Mouse (Mus musculus) MEL (cell line): ENCODE data around the gene Ces2f. TPM values are rescaled to one million over a fixed set of nuclear protein-coding genes. Genes with fewer than 3 reads are reported as not detected.
"Not testable (repeated sequence)": the region's sequence is repeated elsewhere in the genome, so short reads cannot be mapped to it uniquely, and the experiment has no call there.

Source experiments
- DNase-seq: peaks from one replicate; pipeline ENCODE4 v3.0.0; 2011; ENCODE audit warnings: low read depth, low spot score
- H3K27ac ChIP-seq: 2 replicates; pipeline ENCODE4 v1.5.1; 2012; ENCODE audit warnings: low read depth, mild to moderate bottlenecking, control low read depth, low read length, moderate library complexity; ENCODE audit not compliant: control insufficient read depth
- H3K27me3 ChIP-seq, 2 experiments: fragments of 150-350 bp in 1 of 2; sonication (generic) in 1 of 2; 2 replicates each; pipeline ENCODE4 v1.6.1; 2012; ENCODE audit warnings: low read length in 2 of 2, mild to moderate bottlenecking in 2 of 2, improper control_type of control experiment in 1 of 2, moderate library complexity in 1 of 2; ENCODE audit not compliant: insufficient read depth in 2 of 2, control insufficient read depth in 1 of 2
- H3K36me3 ChIP-seq, 2 experiments: 2 replicates each; pipeline ENCODE4 v1.6.1; 2012 to 2014; ENCODE audit warnings: low read length in 2 of 2, improper control_type of control experiment in 1 of 2, inconsistent platforms in 1 of 2, mild to moderate bottlenecking in 1 of 2; ENCODE audit not compliant: insufficient read depth in 2 of 2, control insufficient read depth in 1 of 2
- H3K4me1 ChIP-seq, 2 experiments: fragments of 150-350 bp in 1 of 2; sonication (generic) in 1 of 2; 2 replicates each; pipeline ENCODE4 v1.6.1; 2012; ENCODE audit warnings: low read length in 2 of 2, improper control_type of control experiment in 1 of 2, mild to moderate bottlenecking in 1 of 2; ENCODE audit not compliant: insufficient read depth in 2 of 2, control insufficient read depth in 1 of 2
- H3K4me3 ChIP-seq, 2 experiments: fragments of 150-350 bp in 1 of 2; sonication (generic) in 1 of 2; 2 replicates each; pipeline ENCODE4 v1.5.1; 2012; ENCODE audit warnings: low read depth in 2 of 2, low read length in 2 of 2, mild to moderate bottlenecking in 2 of 2, moderate library complexity in 2 of 2, control low read depth in 1 of 2, improper control_type of control experiment in 1 of 2; ENCODE audit not compliant: control insufficient read depth in 1 of 2, insufficient read depth in 1 of 2
- H3K79me2 ChIP-seq: 2 replicates; pipeline ENCODE4 v1.6.1; 2012; ENCODE audit warnings: mild to moderate bottlenecking, low read length, moderate library complexity; ENCODE audit not compliant: control insufficient read depth, poor library complexity, insufficient read depth
- H3K9ac ChIP-seq: 2 replicates; pipeline ENCODE4 v1.6.1; 2012; ENCODE audit warnings: low read depth, mild to moderate bottlenecking, control low read depth, low read length, moderate library complexity; ENCODE audit not compliant: control insufficient read depth, poor library complexity, severe bottlenecking
- H3K9me3 ChIP-seq: fragments of 150-350 bp; sonication (generic); replicated peaks from 2 replicates; pipeline ENCODE4 v1.6.1; 2012; ENCODE audit warnings: mild to moderate bottlenecking, low read length, improper control_type of control experiment, moderate library complexity; ENCODE audit not compliant: insufficient read depth
- CHD1 ChIP-seq: IDR thresholded peaks from 2 replicates; pipeline ENCODE4 v1.6.1; 2012; ENCODE audit warnings: low read depth, mild to moderate bottlenecking, inconsistent platforms, low read length, improper control_type of control experiment
- CTCF ChIP-seq, 3 experiments: IDR thresholded peaks in 2 of 3; conservative IDR thresholded peaks in 1 of 3; 2 replicates each; pipeline ENCODE4 v1.5.1; 2011 to 2012; ENCODE audit warnings: low read length in 3 of 3, low read depth in 2 of 3, mild to moderate bottlenecking in 2 of 3, improper control_type of control experiment in 1 of 3, inconsistent platforms in 1 of 3, mixed read lengths in 1 of 3, moderate library complexity in 1 of 3; ENCODE audit not compliant: control insufficient read depth in 1 of 3, insufficient read depth in 1 of 3, poor library complexity in 1 of 3, severe bottlenecking in 1 of 3
- EP300 ChIP-seq, 2 experiments: IDR thresholded peaks; 2 replicates each; pipeline ENCODE4 v1.6.1; 2011; ENCODE audit warnings: improper control_type of control experiment in 2 of 2, low read length in 2 of 2, low read depth in 1 of 2, mild to moderate bottlenecking in 1 of 2
- ETS1 ChIP-seq: IDR thresholded peaks from 2 replicates; pipeline ENCODE4 v1.6.1; 2012; ENCODE audit warnings: low read depth, mild to moderate bottlenecking, inconsistent platforms, low read length, improper control_type of control experiment, moderate library complexity
- GABPA ChIP-seq: IDR thresholded peaks from 2 replicates; pipeline ENCODE4 v1.6.1; 2012; ENCODE audit warnings: low read depth, mild to moderate bottlenecking, inconsistent platforms, low read length, improper control_type of control experiment, moderate library complexity
- MXI1 ChIP-seq: IDR thresholded peaks from 2 replicates; pipeline ENCODE4 v1.6.1; 2011; ENCODE audit warnings: mild to moderate bottlenecking, low read depth, low read length, improper control_type of control experiment
- MYC ChIP-seq: IDR thresholded peaks from 2 replicates; pipeline ENCODE4 v1.6.1; 2011; ENCODE audit warnings: low read depth, mild to moderate bottlenecking, low read length, improper control_type of control experiment, moderate library complexity
- NELFE ChIP-seq: IDR thresholded peaks from 2 replicates; pipeline ENCODE4 v1.6.1; 2011; ENCODE audit warnings: low read depth, low read length, improper control_type of control experiment
- POLR2A ChIP-seq, 2 experiments: IDR thresholded peaks; 2 replicates each; pipeline ENCODE4 v1.6.1; 2011 to 2012; ENCODE audit warnings: low read length in 2 of 2, mild to moderate bottlenecking in 2 of 2, control low read depth in 1 of 2, improper control_type of control experiment in 1 of 2, low read depth in 1 of 2, moderate library complexity in 1 of 2; ENCODE audit not compliant: control insufficient read depth in 1 of 2, insufficient read depth in 1 of 2, poor library complexity in 1 of 2
- RAD21 ChIP-seq: IDR thresholded peaks from 2 replicates; pipeline ENCODE4 v1.6.1; 2011; ENCODE audit warnings: mild to moderate bottlenecking, low read depth, low read length, improper control_type of control experiment
- ZKSCAN1 ChIP-seq: IDR thresholded peaks from 2 replicates; pipeline ENCODE4 v1.6.1; 2012; ENCODE audit warnings: low read depth, mild to moderate bottlenecking, inconsistent platforms, low read length, improper control_type of control experiment, moderate library complexity
- polyA plus RNA-seq, 2 experiments: library from polyadenylated mRNA; stranded (reverse) in 1 of 2; unstranded in 1 of 2; fragments of >175 nt in 1 of 2; fragments of >200 nt in 1 of 2; gene quantifications; 2 replicates each; pipeline versions ENCODE4 v1.2.1 to v1.2.4; 2012; ENCODE audit warnings: low replicate concordance in 2 of 2, low read depth in 1 of 2; ENCODE audit not compliant: insufficient read length in 2 of 2, insufficient read depth in 1 of 2, missing spikeins in 1 of 2
- total RNA-seq: library from RNA; depleted of rRNA; stranded (reverse); fragments of 300-350 nt; gene quantifications from 2 replicates; pipeline ENCODE4 v1.2.3, GENCODE M21; 2012

Gene Ces2f
- total and polyA plus RNA-seq, 3 experiments: not detected

GRCm38 (mm10) chr8:104907111-104907510 is 40.0 kb upstream of the Ces2f start:
- Histone ChIP-seq H3K4me3 (no peak overlapping the region), H3K27me3 (no peaks in the 10 kb centered on the region; a peak in 1 of 4 replicates), H3K36me3 (no peaks in the 10 kb centered on the region), H3K4me1 (no peaks in the 10 kb centered on the region), H3K9me3 (no peaks in the 10 kb centered on the region), H3K9ac (no peak overlapping the region), H3K79me2 (no peaks in the 10 kb centered on the region), H3K27ac (no peak overlapping the region)
- no peak for DNase-seq
- TF ChIP-seq RAD21 (no peak), ZKSCAN1 (no peak), POLR2A (IDR thresholded peaks at IDR 0.05; ENCODE audit: control insufficient read depth in 1 of 2, insufficient read depth in 1 of 2, low read depth in 1 of 2, low read length in 2 of 2, poor library complexity in 1 of 2) (no peak), CTCF (IDR thresholded peaks at IDR 0.05 in 2 of 3, conservative IDR thresholded peaks at IDR 0.05 in 1 of 3; ENCODE audit: control insufficient read depth in 1 of 3, insufficient read depth in 1 of 3, low read depth in 2 of 3, low read length in 3 of 3, poor library complexity in 1 of 3, severe bottlenecking in 1 of 3) (no peak), CHD1 (no peak), ETS1 (no peak), EP300 (IDR thresholded peaks at IDR 0.05; ENCODE audit: low read depth in 1 of 2, low read length in 2 of 2) (no peak), MYC (no peak), MXI1 (no peak), NELFE (no peak), GABPA (no peak)

GRCm38 (mm10) chr8:104909021-104909420 is 38.1 kb upstream of the Ces2f start:
- not testable (repeated sequence) for H3K36me3 ChIP-seq, H3K4me1 ChIP-seq, H3K4me3 ChIP-seq, H3K27ac ChIP-seq, H3K79me2 ChIP-seq, H3K9ac ChIP-seq, H3K27me3 ChIP-seq, H3K9me3 ChIP-seq, DNase-seq

- not testable (repeated sequence) for H3K4me3 ChIP-seq, H3K36me3 ChIP-seq, H3K79me2 ChIP-seq, H3K27ac ChIP-seq, H3K4me1 ChIP-seq, H3K9me3 ChIP-seq, DNase-seq, H3K9ac ChIP-seq, H3K27me3 ChIP-seq
Observed at GRCm38 (mm10) chr8:104909651-104910050, 37.5 kb upstream of the Ces2f start.
